21 mouse cellular contexts compared by ENCODE assay signal in the genomic region with DNA sequence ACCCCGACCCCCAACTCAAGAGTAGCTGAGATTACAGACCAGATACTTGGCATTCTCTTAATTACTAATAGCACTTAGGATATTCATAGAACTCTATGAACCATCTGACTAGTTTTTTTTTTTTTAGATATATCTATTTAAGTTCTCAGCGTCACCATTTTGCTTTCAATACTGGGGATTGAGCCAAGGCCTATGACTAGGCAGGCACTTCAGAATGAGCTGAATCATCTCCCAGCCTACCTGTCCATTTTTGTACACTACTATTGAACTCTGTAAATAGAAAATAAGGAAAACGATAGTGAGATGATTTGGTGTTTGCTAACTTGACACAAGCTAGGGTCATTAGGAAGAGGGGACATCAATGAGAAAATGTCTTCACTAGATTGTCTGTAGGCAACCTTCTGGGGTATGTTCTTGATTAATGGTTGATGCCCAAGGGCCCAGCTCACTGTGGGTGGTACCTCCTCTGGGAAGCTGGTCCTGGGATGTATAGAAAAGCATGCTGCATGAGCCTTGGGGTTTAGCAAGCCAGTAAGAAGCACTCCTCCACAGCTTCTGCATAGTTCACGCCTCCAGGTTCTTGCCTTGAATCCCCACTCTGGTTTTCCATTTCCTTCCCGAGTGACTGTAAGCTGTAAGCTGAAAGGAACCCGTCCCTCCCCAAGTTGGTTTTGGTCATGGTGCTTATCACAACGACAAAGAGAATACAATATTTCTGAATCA.
DNase-seq lines count a peak whose midpoint lies in the region; ATAC-seq lines count a peak whose summit lies in the region.
"Had no signal": no experiment of that assay in that cellular context is flagged by ENCODE, and none has a peak within 500 bp of the region (broad histone marks: within the 10 kb centered on the region; RNA-seq: fewer than 3 reads in every experiment).

No protein-coding gene starts in this region.

- DNase-seq in frontal cortex, postnatal 25 days (ENCODE audit: low spot score in 2 of 2), result no peak
- DNase-seq in heart, adult 8-10 months (ENCODE audit: low spot score), result peak; percentile 9
- DNase-seq in heart, postnatal 4 days, result no peak
- DNase-seq in brain, adult 2 months (ENCODE audit: low read depth, low spot score), result peak; percentile 73
- DNase-seq: adrenal gland, adult 8-10 months; adrenal gland, postnatal 14 days; adrenal gland, postnatal 36 days; B cell, adult 2 months; cerebellum, adult 11 months; cerebellum, adult 18-20 months; cerebellum, adult 8-10 months; cerebellum, adult 9-11 months; cerebellum, postnatal 14 days; cerebellum, postnatal 36 days; embryo, embryonic 11 days had no signal

- peak; percentile 70; the same call in 1 of the 2 replicates for ATAC-seq in frontal cortex, adult (ENCODE audit: low TSS enrichment)
- ATAC-seq: activated CD4-positive, CD25-positive, alpha-beta regulatory T cell, adult 4 months; CD4-positive, CD25-positive, alpha-beta regulatory T cell, adult 4 months; forebrain, embryonic 14.5 days; forebrain, embryonic 16.5 days; Patski had no signal

Comparison
In these comparisons a context has a peak if more than half of its experiments do, and no peak if none do; other contexts are left out.
1. DNase-seq: peak in heart, adult 8-10 months (single experiment) and brain, adult 2 months (single experiment); none in frontal cortex, postnatal 25 days (0 of 2) and heart, postnatal 4 days (single experiment).